8 mouse cellular contexts compared by ENCODE assay signal in genomic region chr4:154139671-154140181, GRCm38 (mm10). TPM values are rescaled to one million over a fixed set of nuclear protein-coding genes. Genes with fewer than 3 reads are reported as not detected.
DNase-seq lines count a peak whose midpoint lies in the region; ATAC-seq and TF ChIP-seq lines count a peak whose summit lies in the region.

No protein-coding gene starts in this region.

- TF ChIP-seq CTCF in liver, embryonic 14.5 days (IDR thresholded peaks at IDR 0.05; ENCODE audit: low read depth), result no peak

- H3K36me3 ChIP-seq in kidney, embryonic 14.5 days (ENCODE audit: control insufficient read depth, insufficient read depth, low read length), result no peaks in the 10 kb centered on the region
- H3K36me3 ChIP-seq in liver, embryonic 14.5 days (replicated peaks; ENCODE audit: control insufficient read depth, insufficient read depth, low read depth), result no peaks in the 10 kb centered on the region

- peak overlapping the region; percentile 58 for H3K9ac ChIP-seq in kidney, embryonic 14.5 days (ENCODE audit: low read depth, low read length)
- H3K9ac ChIP-seq in liver, embryonic 14.5 days (replicated peaks), result no peak overlapping the region

- no peaks in the 10 kb centered on the region for H3K9me3 ChIP-seq in kidney, embryonic 14.5 days (ENCODE audit: control insufficient read depth, low read length)
- no peaks in the 10 kb centered on the region for H3K9me3 ChIP-seq in liver, embryonic 14.5 days (ENCODE audit: control insufficient read depth, low read length)

- no peak for TF ChIP-seq EP300 in liver, embryonic 14.5 days (IDR thresholded peaks at IDR 0.05; ENCODE audit: low read depth)

- DNase-seq in kidney, adult 8-10 months, result no peak
- peak; percentile 49 for DNase-seq in cerebellum, adult 8-10 months
- peak; percentile 26 for DNase-seq in heart, postnatal 4 days
- DNase-seq in liver, embryonic 14.5 days (ENCODE audit: low read depth in 3 of 3, low spot score in 3 of 3), result no peak
- DNase-seq in thymus, postnatal 0 days (ENCODE audit: low spot score), result no peak
- DNase-seq in ovary, postnatal 36 days (ENCODE audit: low spot score), result no peak
- no peak for DNase-seq in layer of hippocampus, postnatal 10 days (ENCODE audit: low spot score in 2 of 2)

- H3K27ac ChIP-seq in kidney, embryonic 14.5 days (ENCODE audit: low read depth, low read length), result no peak overlapping the region
- H3K27ac ChIP-seq in liver, embryonic 14.5 days, result no peak overlapping the region

- under 1% methylated on average over 43 of the region's 59 CpGs for WGBS in kidney, embryonic 14.5 days
- 2% methylated on average over 36 of the region's 59 CpGs for WGBS in liver, embryonic 14.5 days (ENCODE audit: insufficient replicate concordance)

- peak; percentile 39 for ATAC-seq in kidney, embryonic 14.5 days (ENCODE audit: low FRiP score, low TSS enrichment)
- no peak for ATAC-seq in liver, embryonic 14.5 days (ENCODE audit: insufficient read depth)

- peaks cover 50% of the 10 kb centered on the region for H3K27me3 ChIP-seq in kidney, embryonic 14.5 days (ENCODE audit: control insufficient read depth, insufficient read depth, low read length)
- peaks cover 58% of the 10 kb centered on the region for H3K27me3 ChIP-seq in liver, embryonic 14.5 days (ENCODE audit: control insufficient read depth, insufficient read depth, low read length)

- H3K4me3 ChIP-seq in kidney, embryonic 14.5 days (ENCODE audit: low read length), result peak overlapping the region; percentile 50
- peak overlapping the region in 1 of 2 experiments; percentile 38; a peak in 2 of 4 replicates for H3K4me3 ChIP-seq in liver, embryonic 14.5 days (ENCODE audit: insufficient read depth in 1 of 2, low read depth in 2 of 2, low read length in 2 of 2)

- H3K4me1 ChIP-seq in kidney, embryonic 14.5 days (ENCODE audit: control insufficient read depth, insufficient read depth, low read length), result peaks cover 19% of the 10 kb centered on the region
- peaks cover 8 to 9% of the 10 kb centered on the region in 2 experiments for H3K4me1 ChIP-seq in liver, embryonic 14.5 days (replicated peaks; ENCODE audit: control insufficient read depth in 2 of 2, insufficient read depth in 2 of 2, low read length in 1 of 2)

- peak overlapping the region; percentile 91 for H3K4me2 ChIP-seq in kidney, embryonic 14.5 days (replicated peaks; ENCODE audit: low read depth, low read length)
- peak overlapping the region; percentile 45 for H3K4me2 ChIP-seq in liver, embryonic 14.5 days (ENCODE audit: low read depth)

RNA-seq across cellular contexts. Expression of gene Trp73, which starts 0.3 kb away (rescaled TPM):
- polyA plus RNA-seq in kidney, embryonic 14.5 days (2014; fragmentation: Nextera tagmentation; extraction: Ambion mirVana), result 0.23 and 0.80 TPM in 2 replicates
- total RNA-seq in heart, postnatal 4 days (2021), result not detected
- 0.01 TPM in 2 replicates for polyA plus RNA-seq in liver, embryonic 14.5 days (2012; rRNA removed)
- 0.06 TPM in 1 of 2 replicates, not detected in the other for polyA plus RNA-seq in liver, embryonic 14.5 days (2014; fragmentation: Nextera tagmentation; extraction: Ambion mirVana)
- 0.55 and 0.76 TPM in 2 replicates for polyA plus RNA-seq in thymus, postnatal 0 days (2015; fragmentation: Nextera tagmentation; extraction: Ambion mirVana)
- 1 to 10 TPM; 4.7 to 5.2 TPM for total RNA-seq in layer of hippocampus, postnatal 10 days (2021)

RNA-seq across cellular contexts. Expression of gene Wrap73, which starts 2.4 kb away (rescaled TPM):
- 37.7 and 41.7 TPM in 2 replicates for polyA plus RNA-seq in kidney, embryonic 14.5 days (2014; fragmentation: Nextera tagmentation; extraction: Ambion mirVana)
- 10 to 100 TPM; 11.6 to 13.3 TPM for total RNA-seq in heart, postnatal 4 days (2021)
- polyA plus RNA-seq in liver, embryonic 14.5 days (2012; rRNA removed), result 15.8 and 19.6 TPM in 2 replicates
- polyA plus RNA-seq in liver, embryonic 14.5 days (2014; fragmentation: Nextera tagmentation; extraction: Ambion mirVana), result 25.9 and 26.2 TPM in 2 replicates
- polyA plus RNA-seq in thymus, postnatal 0 days (2015; fragmentation: Nextera tagmentation; extraction: Ambion mirVana), result 37.0 and 38.8 TPM in 2 replicates
- 10 to 100 TPM; 27.3 to 33.0 TPM for total RNA-seq in layer of hippocampus, postnatal 10 days (2021)

RNA-seq across cellular contexts. Expression of gene Tprgl, which starts 20.7 kb away (rescaled TPM):
- polyA plus RNA-seq in kidney, embryonic 14.5 days (2014; fragmentation: Nextera tagmentation; extraction: Ambion mirVana), result 98.2 and 124 TPM in 2 replicates
- total RNA-seq in heart, postnatal 4 days (2021), result 100 to 1,000 TPM; 100 to 113 TPM
- polyA plus RNA-seq in liver, embryonic 14.5 days (2012; rRNA removed), result 57.9 and 72.6 TPM in 2 replicates
- polyA plus RNA-seq in liver, embryonic 14.5 days (2014; fragmentation: Nextera tagmentation; extraction: Ambion mirVana), result 153 and 166 TPM in 2 replicates
- polyA plus RNA-seq in thymus, postnatal 0 days (2015; fragmentation: Nextera tagmentation; extraction: Ambion mirVana), result 171 and 177 TPM in 2 replicates
- total RNA-seq in layer of hippocampus, postnatal 10 days (2021), result 100 to 1,000 TPM; 135 to 141 TPM

RNA-seq across cellular contexts. Expression of gene Megf6, which starts 30.8 kb away (rescaled TPM):
- polyA plus RNA-seq in kidney, embryonic 14.5 days (2014; fragmentation: Nextera tagmentation; extraction: Ambion mirVana), result 7.0 and 12.7 TPM in 2 replicates
- 10 to 100 TPM; 50.0 to 52.8 TPM for total RNA-seq in heart, postnatal 4 days (2021)
- 0.77 and 1.1 TPM in 2 replicates for polyA plus RNA-seq in liver, embryonic 14.5 days (2012; rRNA removed)
- polyA plus RNA-seq in liver, embryonic 14.5 days (2014; fragmentation: Nextera tagmentation; extraction: Ambion mirVana), result 0.83 and 1.0 TPM in 2 replicates
- 14.8 and 17.0 TPM in 2 replicates for polyA plus RNA-seq in thymus, postnatal 0 days (2015; fragmentation: Nextera tagmentation; extraction: Ambion mirVana)
- total RNA-seq in layer of hippocampus, postnatal 10 days (2021), result 10 to 100 TPM; 11.4 to 11.6 TPM

Comparison
In these comparisons a context has a peak if more than half of its experiments do, and no peak if none do; other contexts are left out.
1. DNase-seq: peak in cerebellum, adult 8-10 months (single experiment) and heart, postnatal 4 days (single experiment); none in kidney, adult 8-10 months (0 of 2), liver, embryonic 14.5 days (0 of 3), thymus, postnatal 0 days (single experiment), ovary, postnatal 36 days (single experiment) and layer of hippocampus, postnatal 10 days (0 of 2).